Mouse (Mus musculus) spleen, embryonic (tissue): ENCODE measurements around the gene Gm8356.
"Not testable (repeated sequence)": the region's sequence is repeated elsewhere in the genome, so short reads cannot be mapped to it uniquely, and the experiment has no call there.

ENCODE experiments used
- CTCF ChIA-PET: fragments of 350-600 bp; sonication (Branson Sonifier 250); formaldehyde crosslinking; loops from one replicate; lab custom pipeline; 2022; lab: Charles Lee

Gm8356 gene

GRCm38 (mm10) chr14:6537190-6537589 lies at the start of gene Gm8356:
Gene Gm8356 (minus strand): TSS chr14:6537290.
- CTCF ChIA-PET: not testable (repeated sequence)

- CTCF ChIA-PET: not testable (repeated sequence)
Measured at GRCm38 (mm10) chr14:6486331-6486730, 50.8 kb downstream of the Gm8356 start.

- CTCF ChIA-PET: not testable (repeated sequence)
Measured at GRCm38 (mm10) chr14:6485541-6485940, 51.5 kb downstream of the Gm8356 start.

- CTCF ChIA-PET: not testable (repeated sequence)
Measured at GRCm38 (mm10) chr14:6482126-6482525, 55.0 kb downstream of the Gm8356 start.
